Mouse (Mus musculus) midbrain, embryonic 12.5 days (tissue): ENCODE measurements around the gene Pald1. TPM values are rescaled to one million over a fixed set of nuclear protein-coding genes. Genes with fewer than 3 reads are reported as not detected.
A peak's percentile ranks its signal among the peaks of the same experiment; 100 is the strongest.

Experiments
- ATAC-seq: fragments of 200-750 bp; cut with Nextera tagmentation; 2 replicates; pipeline ENCODE4 v1.8.0; 2017; ENCODE audit warnings: low read depth, moderate TSS enrichment, moderate library complexity; ENCODE audit not compliant: low FRiP score
- H3K27ac ChIP-seq: fragments of 300-500 bp; sonication (generic); replicated peaks from 2 replicates; pipeline ENCODE4 v1.5.1; 2016; ENCODE audit warnings: mild to moderate bottlenecking
- H3K27me3 ChIP-seq: fragments of 300-500 bp; sonication (generic); 2 replicates; pipeline ENCODE4 v1.6.1; 2016; ENCODE audit warnings: mild to moderate bottlenecking
- H3K36me3 ChIP-seq: fragments of 300-500 bp; sonication (generic); 2 replicates; pipeline ENCODE4 v1.6.1; 2016
- H3K4me1 ChIP-seq: fragments of 300-500 bp; sonication (generic); 2 replicates; pipeline ENCODE4 v1.6.1; 2016
- H3K4me2 ChIP-seq: fragments of 300-500 bp; sonication (generic); replicated peaks from 2 replicates; pipeline ENCODE4 v1.6.1; 2016; ENCODE audit warnings: mild to moderate bottlenecking, moderate library complexity
- H3K4me3 ChIP-seq: fragments of 300-500 bp; sonication (generic); 2 replicates; pipeline ENCODE4 v1.5.1; 2016; ENCODE audit warnings: mild to moderate bottlenecking
- H3K9ac ChIP-seq: fragments of 300-500 bp; sonication (generic); replicated peaks from 2 replicates; pipeline ENCODE4 v1.6.1; 2016; ENCODE audit warnings: mild to moderate bottlenecking, moderate library complexity
- H3K9me3 ChIP-seq: fragments of 300-500 bp; sonication (generic); 2 replicates; pipeline ENCODE4 v1.6.1; 2016; ENCODE audit warnings: mild to moderate bottlenecking
- WGBS: fragments of 180-500 bp; shearing (Covaris S2); methylation state at CpG from one replicate; pipeline ENCODE4 v1.1.7; 2016; 5-methylcytosine and 5-hydroxymethylcytosine counted together
- polyA plus RNA-seq: library from polyadenylated mRNA; unstranded; fragments of >200 nt; fragmentation: Nextera tagmentation; extraction: Ambion mirVana; gene quantifications from 2 replicates; pipeline ENCODE4 v1.2.1, GENCODE M21; 2016

Gene Pald1
- polyA plus RNA-seq, 1 experiment from 2014 or later, result 25.3 TPM

DNA sequence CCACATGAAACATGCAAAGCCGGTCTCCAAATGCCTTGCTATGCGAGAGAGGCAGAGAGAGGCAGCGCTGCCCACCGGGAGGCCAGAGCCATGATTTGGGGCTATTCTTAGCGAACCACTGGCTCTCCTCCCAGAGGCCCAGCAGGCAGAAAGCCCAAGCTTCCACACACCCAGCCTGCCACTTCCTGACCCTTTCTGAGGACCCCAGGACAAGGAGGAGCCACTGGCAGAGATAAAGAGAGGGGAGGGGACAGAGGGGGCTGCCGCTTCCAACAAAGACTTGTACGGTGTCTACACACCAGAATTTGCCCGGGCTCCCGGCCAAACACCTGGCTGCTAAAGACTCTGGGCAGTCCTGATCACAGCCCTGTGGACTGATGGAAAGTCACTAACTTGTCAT is 3.1 kb downstream of the Pald1 start:
- Histone ChIP-seq H3K9me3 (no peaks in the 10 kb centered on the region), H3K4me2 (0 out of 2 replicates have a peak overlapping the region, but pooled peaks have one; percentile 0), H3K4me1 (peaks cover 31% of the 10 kb centered on the region), H3K36me3 (no peaks in the 10 kb centered on the region), H3K4me3 (no peak overlapping the region), H3K27me3 (peaks cover 37% of the 10 kb centered on the region), H3K27ac (no peak overlapping the region; the same call in 1 of the 2 replicates), H3K9ac (no peak overlapping the region)
- 6% methylated on average over 9 of the region's 9 CpGs for whole genome bisulfite sequencing
- no peak for ATAC-seq

DNA sequence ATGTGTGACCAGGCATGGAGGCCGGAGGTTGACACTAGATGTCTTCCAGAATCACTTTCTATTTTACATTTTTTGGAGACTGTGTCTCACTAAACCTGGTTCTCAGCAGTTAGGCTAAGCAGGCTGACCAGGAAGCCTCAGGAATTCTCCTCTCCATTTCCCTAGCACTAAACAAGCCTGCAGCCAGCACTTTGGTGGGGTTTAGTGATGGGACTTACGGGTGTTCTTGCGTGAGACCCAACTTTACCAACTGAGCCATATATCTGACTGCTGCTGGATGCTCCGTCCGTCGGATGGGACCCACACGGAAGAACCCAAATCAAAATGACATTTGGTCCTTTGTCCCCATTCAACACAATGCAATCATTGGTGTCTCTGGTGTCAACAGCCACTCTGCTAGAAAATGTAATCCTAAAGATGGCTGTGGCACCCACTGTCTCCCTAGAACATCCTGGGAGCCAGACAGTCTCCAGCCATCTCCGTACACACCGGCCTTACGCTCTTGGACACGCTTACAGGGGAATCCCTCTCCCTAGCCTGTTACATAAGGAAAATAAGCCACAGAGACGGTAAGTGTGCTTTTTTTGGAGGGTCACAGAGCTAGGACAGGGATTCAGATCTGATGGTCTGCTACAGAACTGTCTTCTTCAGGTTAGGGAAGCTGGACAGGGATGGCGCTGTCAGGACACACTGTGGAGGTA is 3.8 kb downstream of the Pald1 start:
- WGBS, result 88% methylated on average over 13 of the region's 13 CpGs

DNA sequence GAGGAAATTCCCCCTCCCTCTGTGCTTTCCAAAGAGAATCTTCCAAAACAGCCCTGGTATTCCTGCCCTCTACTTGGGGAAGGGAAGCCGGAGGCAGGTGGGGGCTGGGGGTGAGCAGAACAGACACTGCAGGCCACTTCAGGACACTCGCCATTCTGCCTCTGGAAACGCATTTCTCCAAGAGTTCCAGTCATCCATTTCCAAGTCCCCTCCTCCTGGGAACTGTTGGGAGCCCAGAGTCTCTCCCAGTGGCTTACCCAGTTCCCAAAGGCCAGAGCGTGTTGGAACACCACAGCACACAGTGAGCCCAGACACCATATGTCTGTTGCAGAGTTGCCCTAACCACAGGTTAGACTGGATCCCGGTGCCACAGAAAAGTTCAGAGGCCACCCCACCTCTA is 4.6 kb downstream of the Pald1 start:
- H3K4me2 ChIP-seq, result no peak overlapping the region
- H3K4me3 ChIP-seq, result no peak overlapping the region
- no peak overlapping the region for H3K27ac ChIP-seq
- WGBS, result 88% methylated on average over 5 of the region's 5 CpGs
- H3K36me3 ChIP-seq, result no peaks in the 10 kb centered on the region
- H3K27me3 ChIP-seq, result peaks cover 30% of the 10 kb centered on the region
- H3K9ac ChIP-seq, result no peak overlapping the region
- no peak for ATAC-seq
- H3K9me3 ChIP-seq, result no peaks in the 10 kb centered on the region
- H3K4me1 ChIP-seq, result peaks cover 25% of the 10 kb centered on the region

More for the DNA sequence above, 3.8 kb downstream of the Pald1 start:
- Histone ChIP-seq H3K9me3 (no peaks in the 10 kb centered on the region), H3K9ac (no peak overlapping the region), H3K36me3 (no peaks in the 10 kb centered on the region), H3K4me2 (0 out of 2 replicates have a peak overlapping the region, but pooled peaks have one; percentile 21), H3K4me1 (peaks cover 31% of the 10 kb centered on the region), H3K27me3 (peaks cover 30% of the 10 kb centered on the region), H3K27ac (no peak overlapping the region), H3K4me3 (no peak overlapping the region)
- no peak for ATAC-seq

DNA sequence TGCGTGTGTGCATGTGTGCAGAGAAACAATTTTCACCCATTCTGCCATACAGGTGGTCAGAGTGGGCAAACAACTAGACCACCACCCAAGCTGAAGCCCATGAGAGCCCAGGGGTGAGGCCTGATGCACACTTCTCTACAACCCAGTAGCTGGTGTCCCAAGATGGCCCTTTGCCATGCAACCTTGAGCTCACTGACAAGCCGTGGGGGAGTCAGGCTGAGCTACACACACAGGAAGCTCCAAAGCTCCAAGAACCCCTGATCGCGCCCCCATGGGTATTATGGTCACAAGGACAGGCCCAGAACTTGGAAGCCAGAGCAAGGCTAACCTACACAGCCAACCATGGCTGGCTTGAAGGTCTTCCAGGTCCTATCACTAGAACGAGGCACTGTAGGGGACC is 5.3 kb downstream of the Pald1 start:
- WGBS, result 95% methylated on average over 5 of the region's 5 CpGs
- Histone ChIP-seq H3K4me3 (no peak overlapping the region), H3K27me3 (peaks cover 30% of the 10 kb centered on the region), H3K36me3 (no peaks in the 10 kb centered on the region), H3K9ac (no peak overlapping the region), H3K9me3 (no peaks in the 10 kb centered on the region), H3K27ac (no peak overlapping the region), H3K4me1 (peaks cover 25% of the 10 kb centered on the region), H3K4me2 (no peak overlapping the region)
- no peak for ATAC-seq

DNA sequence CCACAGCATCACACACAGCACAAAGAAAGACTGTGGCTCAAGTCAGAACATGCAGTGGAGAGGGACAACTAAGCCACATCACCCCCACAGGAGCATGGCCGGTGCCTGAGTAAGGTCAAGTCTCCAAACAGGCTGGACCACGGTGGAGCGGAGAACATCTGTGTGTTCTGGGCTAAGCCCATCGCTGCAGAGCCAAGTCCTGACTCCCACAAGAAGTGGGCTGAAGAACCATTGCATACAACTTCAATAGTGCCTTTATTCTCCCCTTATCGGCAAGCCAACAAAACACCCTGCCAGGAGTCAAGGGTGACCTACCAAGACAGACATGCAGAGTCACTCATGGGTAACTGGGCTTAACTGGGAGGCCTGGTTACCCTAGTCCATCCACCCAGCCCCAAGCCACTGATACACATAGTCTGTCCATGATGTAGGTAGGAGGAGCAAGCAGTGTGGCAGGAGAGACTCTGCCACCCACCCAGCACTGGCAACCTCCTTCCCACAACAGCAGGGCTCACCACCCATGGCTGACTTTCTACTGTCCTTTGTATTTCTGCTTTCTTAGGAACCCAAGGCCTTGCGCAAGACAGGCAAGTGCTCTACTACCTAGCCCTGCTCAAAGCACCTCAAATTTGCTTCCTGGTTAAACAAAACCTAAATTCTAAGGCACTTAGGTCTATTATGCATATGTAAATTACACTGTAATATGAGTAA is 8.4 kb downstream of the Pald1 start:
- 81% methylated on average over 6 of the region's 6 CpGs for WGBS
- Histone ChIP-seq H3K9ac (no peak overlapping the region), H3K4me3 (no peak overlapping the region), H3K4me2 (no peak overlapping the region), H3K27ac (no peak overlapping the region), H3K36me3 (no peaks in the 10 kb centered on the region), H3K4me1 (peaks cover 3% of the 10 kb centered on the region; the same call in 1 of the 2 replicates), H3K9me3 (no peaks in the 10 kb centered on the region), H3K27me3 (peaks cover 5% of the 10 kb centered on the region; the same call in 1 of the 2 replicates)
- no peak for ATAC-seq

DNA sequence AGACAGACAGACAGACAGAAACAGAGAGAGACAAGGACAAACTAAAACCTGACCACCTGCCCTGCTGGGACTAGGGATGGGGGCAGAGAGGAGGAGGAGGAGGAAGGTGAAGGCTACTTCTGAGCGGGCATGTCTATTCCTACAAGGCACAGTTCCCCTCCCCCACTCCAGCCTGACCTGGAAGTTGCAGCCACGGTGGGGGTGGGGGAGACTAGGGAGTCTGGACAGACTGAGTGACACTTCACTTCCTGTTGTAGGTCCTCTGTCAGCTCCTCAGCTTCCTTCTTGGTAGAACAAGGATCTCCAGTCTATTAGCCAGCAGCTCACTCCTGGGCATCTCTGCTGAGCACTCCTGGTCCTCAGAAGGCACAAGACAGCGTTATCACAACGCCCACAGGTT is 9.3 kb downstream of the Pald1 start:
- no peaks in the 10 kb centered on the region for H3K4me1 ChIP-seq
- ATAC-seq, result no peak

DNA sequence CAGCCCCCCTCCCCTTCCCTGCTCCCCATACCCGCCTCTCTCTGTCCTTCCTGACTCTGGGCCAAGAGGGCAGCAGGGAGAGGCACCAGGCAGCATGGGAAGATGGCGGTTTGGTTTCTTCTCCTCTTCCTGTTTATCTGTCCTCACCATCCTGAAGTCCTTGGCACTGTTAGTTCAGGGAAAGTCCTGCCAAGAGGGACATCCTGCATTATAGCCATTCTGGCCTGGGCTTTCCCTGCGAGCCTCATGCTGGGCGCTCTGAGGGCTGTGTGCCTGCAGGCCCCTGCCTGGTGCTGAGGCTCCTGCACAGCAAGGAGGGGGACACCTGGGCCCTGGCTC is 10.8 kb downstream of the Pald1 start:
- H3K36me3 ChIP-seq, result no peaks in the 10 kb centered on the region
- no peak overlapping the region for H3K27ac ChIP-seq
- no peak overlapping the region for H3K4me3 ChIP-seq
- no peak overlapping the region for H3K4me2 ChIP-seq
- no peaks in the 10 kb centered on the region for H3K4me1 ChIP-seq
- H3K9me3 ChIP-seq, result no peaks in the 10 kb centered on the region
- ATAC-seq, result no peak
- H3K27me3 ChIP-seq, result no peaks in the 10 kb centered on the region
- no peak overlapping the region for H3K9ac ChIP-seq
- WGBS, result 57% methylated on average over 4 of the region's 4 CpGs

More for the DNA sequence above, 9.3 kb downstream of the Pald1 start:
- H3K9ac ChIP-seq, result no peak overlapping the region
- 47% methylated on average over 3 of the region's 4 CpGs for WGBS
- no peaks in the 10 kb centered on the region for H3K9me3 ChIP-seq
- no peaks in the 10 kb centered on the region for H3K27me3 ChIP-seq
- H3K27ac ChIP-seq, result no peak overlapping the region
- H3K4me3 ChIP-seq, result no peak overlapping the region
- H3K36me3 ChIP-seq, result no peaks in the 10 kb centered on the region
- no peak overlapping the region for H3K4me2 ChIP-seq

DNA sequence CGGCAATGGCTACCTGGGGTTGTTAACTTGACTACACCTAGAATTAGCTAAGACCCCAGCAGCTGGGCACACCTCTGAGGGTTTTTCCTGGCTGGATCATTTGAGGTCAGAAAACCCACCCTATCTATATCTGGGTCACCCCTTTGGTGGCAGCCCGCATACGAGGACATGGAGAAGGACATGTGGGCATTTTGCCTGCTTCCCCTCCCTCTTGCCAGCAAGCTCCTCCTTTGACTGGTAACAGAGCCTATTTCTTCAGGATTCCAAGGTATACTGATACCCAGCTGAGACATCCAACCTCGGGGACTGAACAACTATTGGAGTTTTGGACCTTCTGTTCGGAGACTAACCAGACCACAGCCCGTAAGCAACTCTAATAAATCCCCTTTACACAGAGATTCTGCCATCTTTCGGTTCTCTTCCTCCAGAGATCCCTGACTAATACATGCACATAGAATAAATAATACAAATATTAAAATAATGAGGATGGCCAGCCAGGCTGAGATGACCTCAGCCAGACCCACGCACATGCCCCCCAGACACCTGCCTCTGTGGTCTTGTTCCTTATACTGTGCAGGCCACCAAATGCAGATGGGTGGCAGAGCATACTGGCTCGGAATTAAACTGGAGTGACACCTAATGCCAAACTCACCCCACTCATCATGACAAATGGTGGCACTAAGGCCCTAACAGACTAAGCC is 11.3 kb downstream of the Pald1 start:
- H3K9me3 ChIP-seq, result no peaks in the 10 kb centered on the region
- 0 out of 2 replicates have a peak overlapping the region, but pooled peaks have one; percentile 1 for H3K27ac ChIP-seq
- 88% methylated on average over 9 of the region's 9 CpGs for WGBS

DNA sequence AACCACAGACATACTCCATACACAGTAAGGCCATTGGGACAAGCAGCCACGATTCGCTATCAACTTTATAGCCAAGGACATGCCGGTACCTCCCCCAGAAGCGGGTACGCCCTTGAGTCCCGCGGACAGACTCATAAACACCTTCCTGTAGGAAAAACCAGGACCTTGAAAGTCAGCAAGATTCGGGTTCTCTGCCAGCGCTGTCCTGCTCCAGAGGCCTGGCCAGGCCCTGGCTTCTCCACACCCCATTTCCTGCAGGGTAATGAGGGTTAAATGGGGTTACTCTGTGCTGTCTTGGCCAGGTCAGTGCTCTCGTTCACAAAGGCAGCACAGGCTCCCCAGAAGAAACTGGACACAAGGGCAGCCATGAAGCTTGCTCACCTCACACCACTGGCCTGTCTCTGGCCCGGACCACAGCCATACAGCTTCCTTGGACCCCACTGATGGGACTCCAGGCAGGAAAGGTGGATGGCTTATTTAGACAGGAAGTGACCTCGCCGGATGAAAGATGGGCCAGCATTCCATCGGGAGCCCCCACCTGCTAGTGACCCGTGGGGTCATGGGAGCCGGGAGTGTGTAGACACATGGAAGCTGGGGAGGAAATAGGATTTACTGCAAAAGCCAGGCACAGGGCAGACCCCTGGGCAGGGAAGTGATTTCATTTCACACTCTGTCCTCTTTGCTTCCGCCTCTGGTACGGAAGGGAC is 12.9 kb downstream of the Pald1 start:
- Histone ChIP-seq H3K4me1 (no peaks in the 10 kb centered on the region), H3K9ac (no peak overlapping the region), H3K27me3 (no peaks in the 10 kb centered on the region), H3K9me3 (no peaks in the 10 kb centered on the region), H3K36me3 (no peaks in the 10 kb centered on the region), H3K27ac (no peak overlapping the region), H3K4me3 (no peak overlapping the region), H3K4me2 (no peak overlapping the region)
- 78% methylated on average over 18 of the region's 18 CpGs for WGBS
- no peak for ATAC-seq

More for the DNA sequence above, 11.3 kb downstream of the Pald1 start:
- Histone ChIP-seq H3K36me3 (no peaks in the 10 kb centered on the region), H3K4me1 (no peaks in the 10 kb centered on the region), H3K27me3 (no peaks in the 10 kb centered on the region), H3K4me2 (no peak overlapping the region), H3K4me3 (no peak overlapping the region), H3K9ac (no peak overlapping the region)
- no peak for ATAC-seq

DNA sequence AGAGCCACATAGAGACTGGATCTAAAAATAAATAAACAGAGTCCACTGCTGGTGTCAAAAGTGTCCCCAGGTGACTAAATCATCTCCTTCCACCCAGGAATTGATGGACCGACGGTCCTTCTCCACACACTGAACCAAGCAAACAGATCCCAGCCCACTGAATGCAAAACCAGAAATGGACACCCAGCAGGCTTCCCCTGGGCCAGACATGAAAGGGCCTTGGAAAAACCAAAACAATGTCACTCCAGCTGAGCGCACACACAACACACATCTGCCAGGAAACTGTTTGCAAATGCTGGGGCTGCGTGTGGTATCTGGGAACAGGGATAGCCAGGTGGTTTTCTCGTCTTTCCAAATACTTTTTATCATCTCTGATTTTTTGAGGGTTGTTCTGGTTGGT is 13.6 kb downstream of the Pald1 start:
- Histone ChIP-seq H3K9ac (no peak overlapping the region), H3K27ac (no peak overlapping the region), H3K9me3 (no peaks in the 10 kb centered on the region), H3K36me3 (no peaks in the 10 kb centered on the region), H3K27me3 (no peaks in the 10 kb centered on the region), H3K4me1 (no peaks in the 10 kb centered on the region), H3K4me3 (no peak overlapping the region), H3K4me2 (no peak overlapping the region)
- 69% methylated on average over 5 of the region's 5 CpGs for WGBS
- no peak for ATAC-seq

DNA sequence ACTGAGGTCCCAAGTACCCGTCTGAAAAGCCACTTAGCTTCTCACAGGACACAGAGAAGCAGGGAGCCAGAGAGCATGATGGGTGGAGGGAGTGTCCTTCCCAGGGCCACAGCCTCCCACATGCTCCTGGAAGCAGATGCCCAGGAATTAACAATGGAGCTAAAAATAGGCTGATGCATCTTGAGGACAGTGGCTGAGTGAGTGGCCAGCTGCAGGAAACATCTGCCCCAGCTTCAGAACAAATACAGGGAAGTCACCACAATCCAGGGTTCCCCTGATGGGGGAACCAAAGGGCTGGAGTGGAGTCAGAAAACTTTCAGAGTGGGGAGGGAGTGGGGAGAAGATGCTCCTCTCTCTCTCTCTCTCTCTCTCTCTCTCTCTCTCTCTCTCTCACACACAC is 17.4 kb downstream of the Pald1 start:
- Histone ChIP-seq H3K4me1 (no peaks in the 10 kb centered on the region), H3K4me2 (no peak overlapping the region), H3K4me3 (no peak overlapping the region), H3K27me3 (no peaks in the 10 kb centered on the region), H3K27ac (no peak overlapping the region), H3K9me3 (no peaks in the 10 kb centered on the region), H3K36me3 (no peaks in the 10 kb centered on the region), H3K9ac (no peak overlapping the region)
- WGBS, result 76% methylated on average over 1 of the region's 1 CpGs
- ATAC-seq, result no peak

DNA sequence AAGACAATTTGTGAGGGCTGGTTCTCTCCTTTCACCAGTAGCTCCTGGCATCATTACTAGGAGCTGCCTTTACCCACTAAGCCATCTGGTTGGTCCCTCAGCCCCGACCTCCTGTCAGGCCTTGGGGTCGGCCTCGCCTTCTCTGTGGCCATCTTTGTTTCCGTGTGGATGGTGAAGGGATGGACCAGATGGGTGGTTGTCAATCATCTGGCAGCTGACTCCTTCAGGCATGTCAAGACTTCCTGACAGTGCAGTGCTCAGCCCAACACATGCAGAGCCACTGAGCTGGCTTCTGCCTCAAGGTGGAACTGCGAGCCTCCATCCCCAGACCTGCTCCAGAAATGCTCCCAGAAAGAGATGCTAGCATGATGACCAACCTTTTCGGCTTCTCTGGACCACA is 18.9 kb downstream of the Pald1 start:
- ATAC-seq, result no peak
- Histone ChIP-seq H3K4me3 (no peak overlapping the region), H3K4me2 (no peak overlapping the region), H3K27me3 (no peaks in the 10 kb centered on the region), H3K36me3 (no peaks in the 10 kb centered on the region), H3K4me1 (no peaks in the 10 kb centered on the region), H3K9ac (no peak overlapping the region), H3K9me3 (no peaks in the 10 kb centered on the region), H3K27ac (no peak overlapping the region)
- WGBS, result 95% methylated on average over 6 of the region's 6 CpGs
